Mouse (Mus musculus): ENCODE results near the gene Cux1.

- TF ChIP-seq CTCF (IDR thresholded peaks at IDR 0.05; ENCODE audit: extremely low read depth, insufficient read depth, low read length) = no peak
- TF ChIP-seq POLR2A (IDR thresholded peaks at IDR 0.05; ENCODE audit: extremely low read depth, insufficient read depth, low read length) = no peak
Observed at GRCm38 (mm10) chr5:136556328-136557262, 10.7 kb downstream of the Cux1 start.
